Mouse (Mus musculus): ENCODE data around the gene Faiml.

The Faiml gene

DNA sequence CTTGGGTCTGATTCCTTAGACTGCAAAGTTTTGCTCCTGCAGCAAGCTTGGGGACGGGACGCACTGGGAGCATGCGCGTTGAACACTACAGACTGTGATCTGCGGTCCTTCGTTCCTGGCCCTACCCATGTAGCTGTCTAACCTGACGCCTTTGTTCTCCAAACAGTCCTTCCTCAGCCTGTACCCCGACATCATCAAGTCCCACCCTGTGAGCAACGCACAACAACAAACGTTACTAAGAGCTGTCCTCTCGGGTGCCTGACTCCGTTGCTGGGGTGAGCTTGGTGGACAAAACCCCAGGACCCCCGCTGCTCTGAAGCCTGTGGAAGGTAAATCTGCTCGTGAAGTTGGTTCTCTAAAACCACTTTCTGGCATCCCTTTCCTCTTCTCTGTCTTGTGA, at the start of gene Faiml:
Gene Faiml (minus strand): TSS at position 101 of the 400 bp plus-strand sequence.
- no peak for DNase-seq

DNA sequence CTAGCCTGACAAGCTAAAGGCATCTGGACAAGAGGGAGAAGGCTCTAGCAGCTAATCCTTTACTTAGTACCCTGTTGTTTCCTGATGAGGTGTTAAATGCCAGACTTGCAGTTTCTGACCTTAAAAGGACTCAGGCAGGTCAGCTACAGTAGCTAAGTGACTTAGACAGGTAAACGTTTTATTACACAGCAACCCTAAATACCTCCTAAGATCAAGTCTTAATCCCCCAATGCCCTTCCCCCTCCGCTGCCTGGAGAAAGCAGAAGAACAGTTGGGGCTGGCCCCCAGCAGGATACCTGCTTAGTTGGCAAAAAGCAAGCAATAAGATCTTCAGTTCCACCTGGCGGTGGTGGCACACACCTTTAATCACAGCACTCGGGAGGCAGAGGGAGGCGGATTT, 21.9 kb upstream of the Faiml start:
- no peak for DNase-seq

DNA sequence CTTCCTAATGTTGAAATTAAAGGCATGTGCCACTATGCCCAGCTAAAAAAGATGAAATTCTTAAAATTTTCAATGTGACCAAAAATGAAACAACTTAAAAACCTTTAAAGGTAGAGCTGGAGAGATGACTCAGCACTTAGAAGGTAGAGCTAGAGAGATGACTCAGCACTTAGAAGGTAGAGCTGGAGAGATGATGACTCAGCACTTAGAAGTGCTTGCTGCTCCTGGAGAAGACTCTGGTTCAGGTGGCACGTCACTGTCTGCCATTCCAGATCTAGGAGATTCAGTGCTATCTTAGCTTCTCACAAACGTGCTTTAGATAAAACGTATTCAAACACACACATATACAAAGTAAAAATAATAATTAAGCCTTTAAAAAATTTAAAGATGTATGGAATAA, 19.8 kb upstream of the Faiml start:
- DNase-seq: no peak

DNA sequence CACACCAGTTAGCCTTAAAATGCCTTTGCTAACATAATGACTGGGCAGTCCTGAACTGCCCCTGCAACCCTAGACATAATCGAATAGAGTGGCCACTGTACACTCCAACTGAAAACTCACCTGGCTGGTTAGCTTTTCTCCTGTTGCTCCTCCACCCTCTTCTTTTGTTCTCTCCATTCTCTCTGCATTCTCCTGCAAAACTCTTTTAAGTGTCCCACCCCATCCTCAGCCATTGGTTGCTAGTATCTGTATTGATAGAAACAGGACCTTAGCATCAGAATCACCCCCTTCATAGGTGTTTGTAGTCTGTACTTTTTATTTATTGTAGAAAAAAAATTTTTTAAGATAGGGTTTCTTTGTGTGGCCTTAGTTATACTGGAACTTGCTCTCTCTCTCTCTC, 19.2 kb upstream of the Faiml start:
- DNase-seq: no peak

DNA sequence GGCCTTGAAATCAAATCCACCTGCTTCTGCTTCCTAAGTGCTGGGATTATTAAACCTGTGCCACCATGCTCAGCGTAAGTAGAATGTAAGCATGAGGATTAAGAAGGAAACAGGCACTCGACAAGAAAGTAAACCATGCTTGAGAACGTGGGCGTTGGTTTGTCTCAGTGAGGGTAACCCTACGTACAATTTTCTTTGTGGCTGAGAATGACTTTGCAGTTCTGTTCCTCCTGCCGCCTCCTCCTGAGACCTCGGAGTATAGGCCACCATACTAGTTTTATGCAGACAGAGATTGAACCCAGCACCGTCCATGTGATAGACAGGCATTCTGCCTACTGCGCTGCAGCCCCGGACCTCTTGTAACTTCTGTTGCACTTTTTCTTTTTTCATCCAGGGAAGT, 16.8 kb upstream of the Faiml start:
- no peak for DNase-seq

DNA sequence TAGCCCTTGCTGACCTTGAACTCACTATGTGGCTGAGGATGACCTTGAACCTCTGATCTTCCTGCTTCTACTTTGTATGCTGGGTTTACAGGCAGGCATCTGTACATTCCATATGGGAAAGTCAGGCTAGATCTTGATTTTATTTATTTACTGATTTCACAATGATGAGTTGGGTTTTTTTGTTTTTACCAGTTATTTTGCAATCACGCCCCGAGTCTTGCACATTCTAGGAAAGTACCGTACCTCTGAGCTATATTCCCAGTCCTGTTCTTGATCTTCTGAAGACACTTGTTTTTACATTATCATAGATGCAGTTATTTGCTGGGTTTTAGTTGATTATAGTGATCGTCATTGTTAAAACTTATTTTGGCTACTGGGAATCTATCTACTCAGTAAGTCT, 11.9 kb upstream of the Faiml start:
- no peak for DNase-seq

GRCm38 (mm10) chr9:99248304-99248703, 11.3 kb upstream of the Faiml start:
- DNase-seq: no peak

GRCm38 (mm10) chr9:99243895-99244293, 6.9 kb upstream of the Faiml start:
- no peak for DNase-seq

DNA sequence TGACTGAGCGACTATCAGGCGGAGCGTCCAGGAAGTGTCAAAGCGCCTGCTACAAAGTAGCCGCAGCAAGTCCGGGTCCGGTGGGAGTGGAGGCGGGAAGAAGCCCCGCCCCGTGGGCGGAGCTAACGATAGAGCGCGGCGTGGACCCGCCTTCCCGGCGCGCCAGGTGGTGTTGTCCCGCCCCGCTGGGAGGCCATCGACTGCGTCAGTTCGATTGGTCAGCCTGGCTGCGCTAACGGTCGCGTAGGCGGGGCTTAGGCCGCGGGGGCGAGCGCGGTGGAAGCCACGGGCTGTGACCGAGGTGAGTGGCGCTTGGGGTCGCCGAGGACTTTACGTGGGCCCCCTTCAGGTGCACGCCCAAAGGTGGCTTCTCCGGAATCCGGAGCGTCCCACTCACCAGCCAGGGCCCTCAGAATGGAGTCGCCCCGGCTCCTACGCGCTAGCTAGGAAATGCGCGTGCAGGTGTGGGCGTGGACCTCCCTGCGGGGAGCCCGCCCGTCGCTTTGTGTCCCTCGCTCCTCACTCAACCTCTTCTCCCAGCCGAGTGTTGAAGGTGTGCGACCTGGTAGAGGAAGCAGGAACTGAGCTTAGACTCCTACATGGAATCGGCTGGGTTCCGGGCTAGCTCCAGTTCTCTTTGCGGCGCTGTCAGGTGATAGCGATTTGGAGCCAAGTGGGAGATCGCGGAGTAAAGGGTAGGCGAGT, 6.3 kb upstream of the Faiml start, which contains the start of gene Cep70:
Gene Cep70 (plus strand): TSS at position 178 of the 705 bp plus-strand sequence.
- DNase-seq: peak; percentile 96

- no peak for DNase-seq
These were observed 5.6 kb upstream of the Faiml start for GRCm38 (mm10) chr9:99242533-99243189.

GRCm38 (mm10) chr9:99242035-99242434, 5.0 kb upstream of the Faiml start:
- DNase-seq: peak; percentile 40

DNA sequence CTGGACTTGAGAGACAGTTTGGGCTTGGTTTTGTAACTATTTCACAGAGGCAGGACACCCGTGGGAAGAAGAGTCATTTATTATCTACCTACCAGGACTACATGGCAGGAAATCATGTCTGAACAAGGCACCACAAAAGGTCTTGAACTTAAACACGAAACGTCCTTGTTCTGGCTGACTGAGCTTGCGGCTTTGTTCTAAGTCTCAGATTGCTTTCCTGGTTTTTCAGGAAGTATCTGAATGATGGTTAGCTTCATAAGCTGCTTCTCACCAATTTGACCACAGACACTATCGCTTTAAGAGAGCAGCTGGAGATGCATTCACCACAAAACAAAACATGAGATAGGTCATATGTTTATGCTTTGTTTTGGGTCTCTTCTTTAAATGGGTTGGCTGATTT, 3.5 kb upstream of the Faiml start:
- no peak for DNase-seq

DNA sequence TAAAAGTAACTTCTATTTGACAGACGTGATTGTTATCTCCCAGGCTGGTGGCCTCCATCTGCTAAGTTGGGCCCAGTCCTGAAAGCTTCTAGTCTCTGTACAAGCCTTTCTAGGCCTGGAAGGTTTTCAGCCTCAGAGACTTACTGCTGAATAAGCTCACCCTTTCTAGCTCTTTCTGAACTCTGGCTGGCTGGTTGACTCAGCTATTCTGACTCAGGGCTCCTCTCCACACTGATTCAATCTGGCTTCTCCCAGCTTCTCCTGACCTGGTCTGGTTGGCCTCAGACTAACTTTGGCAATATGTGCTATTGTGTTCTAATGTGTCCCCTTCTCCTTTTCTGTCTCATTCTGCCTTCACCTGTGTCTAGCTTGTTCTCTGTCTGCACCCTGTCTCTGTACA, 2.2 kb upstream of the Faiml start:
- DNase-seq: no peak

DNA sequence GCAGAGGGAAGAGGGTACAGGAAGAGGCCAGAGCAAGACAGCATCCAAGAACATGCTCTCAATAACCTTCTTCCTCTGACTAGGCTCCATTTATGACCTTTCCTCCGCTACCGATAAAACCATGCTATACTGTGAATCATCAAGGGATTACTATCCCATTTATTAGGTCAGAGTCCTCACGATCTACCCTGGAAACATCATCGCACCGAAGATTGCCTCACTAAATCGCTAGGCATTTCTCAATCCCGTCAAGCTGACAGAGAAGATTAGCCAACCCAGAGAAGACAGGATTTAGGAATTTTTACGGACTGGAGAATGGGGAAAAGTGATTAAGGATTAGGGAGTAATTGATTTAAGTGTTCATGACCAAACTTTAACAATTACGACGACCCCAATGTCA, 1.2 kb upstream of the Faiml start:
- no peak for DNase-seq

DNA sequence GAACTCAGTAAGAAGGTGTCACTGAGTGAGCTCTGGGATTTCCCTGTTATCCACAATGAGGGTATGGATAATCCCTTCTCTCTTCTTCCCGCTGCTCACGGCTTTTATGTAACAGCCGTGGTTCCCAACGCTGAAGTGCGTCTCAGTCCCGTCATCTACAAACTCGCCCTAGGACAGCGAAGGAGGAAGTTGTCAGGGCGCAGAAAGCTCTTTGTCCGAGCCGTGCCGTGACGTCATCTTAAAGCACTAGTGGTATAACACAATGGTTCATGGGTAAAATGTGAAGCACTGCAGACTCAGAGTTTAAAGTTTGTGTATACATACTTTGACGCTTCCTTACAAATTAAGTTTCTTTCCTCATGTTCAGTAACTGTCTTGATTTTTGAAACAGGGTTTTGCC, 7.6 kb downstream of the Faiml start:
- DNase-seq: no peak

DNA sequence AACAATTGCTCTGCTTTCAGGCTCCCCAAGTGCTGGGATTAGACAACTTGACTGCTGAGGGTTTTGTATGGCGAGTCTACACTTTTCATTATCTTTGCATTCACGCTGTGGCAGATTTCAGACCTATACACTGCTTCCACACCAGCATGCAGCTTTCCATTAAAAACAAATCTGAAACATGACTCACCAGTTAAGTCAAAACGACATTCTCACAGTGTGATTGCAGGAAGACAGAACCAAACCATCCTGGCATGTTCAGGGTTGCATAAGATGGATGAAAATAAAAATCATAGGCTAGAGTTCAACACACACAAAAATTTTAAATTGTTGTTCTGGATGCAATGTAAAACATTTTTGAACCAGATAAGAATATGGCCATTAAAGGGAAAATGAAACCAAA, 12.5 kb downstream of the Faiml start:
- DNase-seq: no peak

GRCm38 (mm10) chr9:99221636-99222035, 15.4 kb downstream of the Faiml start:
- no peak for DNase-seq

- no peak for DNase-seq
These were observed 18.9 kb downstream of the Faiml start for GRCm38 (mm10) chr9:99217999-99218719.

DNA sequence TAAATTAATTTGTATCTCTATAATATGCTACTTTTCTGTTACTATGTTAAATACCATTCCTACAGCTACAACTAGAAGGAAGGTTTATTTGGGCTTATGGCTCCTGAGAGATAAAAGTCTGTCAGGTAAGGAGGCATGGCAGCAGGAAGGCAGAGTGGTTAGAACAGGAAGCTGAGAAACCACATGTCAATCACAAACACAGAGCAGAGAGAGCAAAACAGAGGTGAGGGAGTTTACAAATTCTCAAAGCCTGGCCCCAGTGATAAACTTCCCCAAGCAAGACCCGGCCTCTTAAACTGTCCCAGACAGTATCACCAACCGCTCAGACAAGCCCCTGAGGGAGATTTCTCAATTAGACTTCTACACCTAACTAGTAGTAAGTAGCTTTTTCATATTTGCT, 20.9 kb downstream of the Faiml start:
- no peak for DNase-seq

DNA sequence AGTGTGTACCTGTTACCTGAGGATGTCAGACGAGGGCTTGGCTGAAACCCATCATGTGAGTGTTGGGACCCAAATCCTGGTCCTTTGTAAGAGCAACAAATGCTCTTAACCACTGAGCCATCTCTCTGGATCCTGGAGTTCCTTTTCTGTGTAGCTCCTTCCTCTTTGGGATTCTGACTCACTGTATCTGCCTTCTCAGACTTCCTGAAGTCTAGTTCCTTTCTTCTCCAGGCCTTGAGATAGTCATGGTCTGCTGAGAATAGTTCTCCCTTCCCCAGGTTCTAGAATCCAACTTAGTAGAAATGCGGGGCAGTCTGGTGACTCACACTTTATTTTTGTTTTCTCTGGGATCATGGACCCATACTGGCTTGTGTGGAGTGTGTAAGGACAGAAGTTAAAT, 24.4 kb downstream of the Faiml start:
- no peak for DNase-seq

GRCm38 (mm10) chr9:99183043-99183670, 53.9 kb downstream of the Faiml start:
- no peak for DNase-seq

DNA sequence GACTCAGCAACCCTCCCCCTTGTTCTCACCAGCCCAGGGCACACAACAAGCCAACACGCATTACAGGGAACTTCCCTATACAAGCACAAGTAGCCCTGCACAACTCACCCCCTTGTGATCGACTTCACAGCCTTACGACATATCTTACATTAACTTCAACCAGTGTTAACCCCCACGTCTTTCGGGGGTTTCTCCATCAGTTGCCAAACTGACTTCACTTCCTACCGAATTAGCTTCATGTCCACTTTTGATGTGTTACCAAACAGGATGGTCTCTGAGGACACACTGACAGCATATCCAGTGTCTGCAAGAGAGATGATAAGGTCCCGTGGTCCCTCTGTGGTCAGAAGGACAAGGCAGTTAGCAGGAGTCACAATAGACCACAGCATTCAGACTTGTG, 54.9 kb downstream of the Faiml start:
- DNase-seq: no peak

GRCm38 (mm10) chr9:99180272-99180671, 56.8 kb downstream of the Faiml start:
- no peak for DNase-seq
